Comparison of ENCODE assay signal across 8 mouse cellular contexts in the genomic region with DNA sequence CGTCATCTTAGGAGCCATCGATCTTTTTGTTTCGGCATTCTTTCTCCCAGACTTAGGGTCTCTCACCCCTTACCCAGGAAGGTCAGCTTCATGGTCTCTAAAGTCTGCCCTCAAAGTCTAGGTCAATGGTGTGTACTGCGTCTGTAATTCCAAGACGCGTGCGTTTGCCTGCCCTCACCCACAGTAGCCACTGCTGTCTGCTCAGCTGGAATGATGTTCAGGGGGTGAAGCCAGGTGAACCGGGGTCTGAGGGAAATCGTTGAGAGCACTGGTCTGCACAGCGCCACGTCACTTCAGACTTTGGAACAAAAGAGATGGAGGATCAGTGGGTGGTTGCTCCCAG.
A peak's percentile ranks its signal among the peaks of the same experiment; 100 is the strongest.
DNase-seq lines count a peak whose midpoint lies in the region; ATAC-seq and TF ChIP-seq lines count a peak whose summit lies in the region.
"Had no signal": no experiment of that assay in that cellular context is flagged by ENCODE, and none has a peak within 500 bp of the region (broad histone marks: within the 10 kb centered on the region; RNA-seq: fewer than 3 reads in every experiment).

No protein-coding gene starts in this region.

- no peak overlapping the region for H3K4me3 ChIP-seq in lung, embryonic 16.5 days (ENCODE audit: low read length)
- no peak overlapping the region for H3K4me3 ChIP-seq in forebrain, embryonic 13.5 days
- H3K4me3 ChIP-seq in limb, embryonic 13.5 days = no peak overlapping the region
- H3K4me3 ChIP-seq in stomach, postnatal 0 days (ENCODE audit: low read depth, low read length) = no peak overlapping the region
- H3K4me3 ChIP-seq: liver, embryonic 15.5 days had no signal

- DNase-seq in lung, adult 18-20 months = no peak
- no peak for DNase-seq in stomach, postnatal 0 days (ENCODE audit: low spot score)
- DNase-seq in thymus, postnatal 0 days (ENCODE audit: low spot score) = no peak
- DNase-seq in ovary, postnatal 36 days (ENCODE audit: low spot score) = no peak

- no peaks in the 10 kb centered on the region for H3K36me3 ChIP-seq in lung, embryonic 16.5 days (ENCODE audit: control insufficient read depth, insufficient read depth, low read length)
- no peaks in the 10 kb centered on the region for H3K36me3 ChIP-seq in forebrain, embryonic 13.5 days (ENCODE audit: poor library complexity, severe bottlenecking)
- H3K36me3 ChIP-seq in limb, embryonic 13.5 days = no peaks in the 10 kb centered on the region
- no peaks in the 10 kb centered on the region for H3K36me3 ChIP-seq in stomach, postnatal 0 days (ENCODE audit: control insufficient read depth, insufficient read depth, low read length)
- H3K36me3 ChIP-seq: liver, embryonic 15.5 days had no signal

- no peak for TF ChIP-seq EP300 in stomach, postnatal 0 days (optimal IDR thresholded peaks at IDR 0.05)

- H3K27me3 ChIP-seq in lung, embryonic 16.5 days (ENCODE audit: control insufficient read depth, insufficient read depth, low read depth, low read length) = no peaks in the 10 kb centered on the region
- peaks cover 21% of the 10 kb centered on the region for H3K27me3 ChIP-seq in forebrain, embryonic 13.5 days
- H3K27me3 ChIP-seq in limb, embryonic 13.5 days = peaks cover 11% of the 10 kb centered on the region
- no peaks in the 10 kb centered on the region for H3K27me3 ChIP-seq in stomach, postnatal 0 days (ENCODE audit: control insufficient read depth, insufficient read depth, low read length)

- 38% methylated on average over 11 of the region's 11 CpGs for WGBS in lung, embryonic 16.5 days
- 6% methylated on average over 11 of the region's 11 CpGs for WGBS in forebrain, embryonic 13.5 days
- 27% methylated on average over 11 of the region's 11 CpGs for WGBS in limb, embryonic 13.5 days
- 37% methylated on average over 11 of the region's 11 CpGs for WGBS in stomach, postnatal 0 days

- 0 out of 2 replicates have a peak, but pooled peaks have one; percentile 5 for ATAC-seq in lung, embryonic 16.5 days (ENCODE audit: low read depth)
- ATAC-seq in forebrain, embryonic 13.5 days = 0 out of 2 replicates have a peak, but pooled peaks have one; percentile 8
- no peak for ATAC-seq in limb, embryonic 13.5 days (ENCODE audit: low FRiP score, low read depth)
- 0 out of 2 replicates have a peak, but pooled peaks have one; percentile 8 for ATAC-seq in stomach, postnatal 0 days (ENCODE audit: low FRiP score, low TSS enrichment)

- no peak for TF ChIP-seq CTCF in stomach, postnatal 0 days (IDR thresholded peaks at IDR 0.05; ENCODE audit: low read depth)

- H3K27ac ChIP-seq in lung, embryonic 16.5 days (ENCODE audit: low read length) = no peak overlapping the region
- H3K27ac ChIP-seq in forebrain, embryonic 13.5 days = no peak overlapping the region
- no peak overlapping the region for H3K27ac ChIP-seq in limb, embryonic 13.5 days
- H3K27ac ChIP-seq in stomach, postnatal 0 days (replicated peaks) = no peak overlapping the region
- H3K27ac ChIP-seq: liver, embryonic 15.5 days had no signal

- H3K9ac ChIP-seq in lung, embryonic 16.5 days (ENCODE audit: low read length) = peak overlapping the region; percentile 3; the same call in 1 of the 2 replicates
- no peak overlapping the region for H3K9ac ChIP-seq in forebrain, embryonic 13.5 days
- H3K9ac ChIP-seq in limb, embryonic 13.5 days = no peak overlapping the region
- H3K9ac ChIP-seq in stomach, postnatal 0 days (ENCODE audit: low read length) = no peak overlapping the region
- H3K9ac ChIP-seq: liver, embryonic 15.5 days had no signal

- H3K4me1 ChIP-seq in lung, embryonic 16.5 days (replicated peaks; ENCODE audit: control insufficient read depth, insufficient read depth, low read length) = peaks cover 29% of the 10 kb centered on the region
- peaks cover 35% of the 10 kb centered on the region for H3K4me1 ChIP-seq in forebrain, embryonic 13.5 days
- H3K4me1 ChIP-seq in limb, embryonic 13.5 days = peaks cover 60% of the 10 kb centered on the region
- H3K4me1 ChIP-seq in stomach, postnatal 0 days (replicated peaks; ENCODE audit: control insufficient read depth, insufficient read depth) = no peaks in the 10 kb centered on the region
- H3K4me1 ChIP-seq: liver, embryonic 15.5 days had no signal

- H3K9me3 ChIP-seq in lung, embryonic 16.5 days (ENCODE audit: control insufficient read depth, low read length) = no peaks in the 10 kb centered on the region
- H3K9me3 ChIP-seq in forebrain, embryonic 13.5 days (replicated peaks) = no peaks in the 10 kb centered on the region
- H3K9me3 ChIP-seq in limb, embryonic 13.5 days = no peaks in the 10 kb centered on the region
- no peaks in the 10 kb centered on the region for H3K9me3 ChIP-seq in stomach, postnatal 0 days (ENCODE audit: control insufficient read depth, low read length)
- H3K9me3 ChIP-seq: liver, embryonic 15.5 days had no signal

- peak overlapping the region; percentile 45 for H3K4me2 ChIP-seq in lung, embryonic 16.5 days (ENCODE audit: low read depth, low read length)
- H3K4me2 ChIP-seq in forebrain, embryonic 13.5 days = peak overlapping the region; percentile 47
- H3K4me2 ChIP-seq in limb, embryonic 13.5 days (replicated peaks) = peak overlapping the region; percentile 51
- 0 out of 2 replicates have a peak overlapping the region, but pooled peaks have one; percentile 34 for H3K4me2 ChIP-seq in stomach, postnatal 0 days (replicated peaks; ENCODE audit: low read depth)
- H3K4me2 ChIP-seq: liver, embryonic 15.5 days had no signal
